Mouse (Mus musculus) right cerebral cortex, postnatal 25 days (tissue): ENCODE measurements around the gene Ankrd13d.

Source experiments
- DNase-seq: peaks from one replicate; pipeline ENCODE4 v3.0.0; 2022

Gene Ankrd13d

DNA sequence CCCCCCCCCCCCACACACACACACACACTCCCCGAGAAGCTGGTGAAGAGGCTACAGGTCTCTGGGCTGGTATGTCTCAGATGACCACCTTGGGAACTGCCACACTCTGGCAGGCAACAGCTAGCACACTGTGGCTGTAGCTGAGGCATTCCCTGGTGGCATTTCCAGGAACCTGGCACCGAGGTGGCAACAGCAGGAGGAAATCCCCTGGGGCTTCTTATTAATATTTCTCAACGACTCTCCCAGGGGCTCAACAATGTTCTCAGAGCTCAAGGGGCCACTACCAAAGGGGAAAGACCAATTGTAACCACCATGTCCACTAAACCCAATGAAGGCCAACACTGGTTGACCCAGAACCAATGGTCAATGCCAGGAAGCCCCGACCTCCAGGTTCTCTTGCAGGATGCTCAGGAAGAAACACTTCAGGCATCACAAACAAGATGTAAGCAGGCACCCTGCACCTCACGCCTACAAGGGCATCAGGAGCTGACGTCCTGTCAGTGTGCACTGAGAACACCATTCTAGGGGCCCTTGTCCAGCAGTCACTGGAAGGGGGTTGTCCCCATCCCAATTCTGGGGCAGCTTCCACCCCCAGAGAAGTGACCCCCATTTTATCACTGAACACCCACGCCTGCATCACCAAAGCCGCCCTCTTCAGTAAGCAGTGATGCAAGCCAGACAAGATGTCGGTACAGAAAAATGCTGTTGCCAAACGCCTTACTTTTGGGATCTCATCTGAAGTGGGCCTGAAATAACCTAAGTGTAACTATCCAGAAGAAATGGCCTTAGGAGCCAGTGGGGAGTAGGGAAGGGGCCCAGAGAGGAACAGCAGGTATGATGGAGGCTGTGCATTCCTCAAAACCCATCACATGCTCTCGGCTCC lies 18.2 kb upstream of the Ankrd13d start:
- DNase-seq: no peak

DNA sequence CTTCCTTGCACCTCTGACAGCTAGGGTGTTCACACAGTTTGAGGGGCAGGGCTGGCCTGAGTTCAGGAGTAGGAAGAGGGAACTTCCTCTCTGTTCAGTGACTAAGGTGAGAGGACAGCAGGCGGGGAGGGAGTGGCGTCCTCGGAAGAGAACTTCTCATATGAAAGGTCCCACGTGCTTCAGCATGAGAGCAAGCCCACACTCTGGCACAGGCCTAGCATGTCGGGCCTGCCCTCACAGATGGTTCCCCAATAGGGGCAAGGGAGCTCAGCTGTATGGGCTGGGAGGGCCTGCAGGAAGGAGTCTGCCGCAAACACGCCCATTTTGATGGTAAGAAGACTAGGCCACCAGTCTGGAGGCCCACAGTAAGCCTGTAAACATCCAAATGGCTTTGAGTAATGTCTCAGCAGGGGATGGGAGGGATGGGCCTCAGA lies 17.4 kb upstream of the Ankrd13d start:
- no peak for DNase-seq

DNA sequence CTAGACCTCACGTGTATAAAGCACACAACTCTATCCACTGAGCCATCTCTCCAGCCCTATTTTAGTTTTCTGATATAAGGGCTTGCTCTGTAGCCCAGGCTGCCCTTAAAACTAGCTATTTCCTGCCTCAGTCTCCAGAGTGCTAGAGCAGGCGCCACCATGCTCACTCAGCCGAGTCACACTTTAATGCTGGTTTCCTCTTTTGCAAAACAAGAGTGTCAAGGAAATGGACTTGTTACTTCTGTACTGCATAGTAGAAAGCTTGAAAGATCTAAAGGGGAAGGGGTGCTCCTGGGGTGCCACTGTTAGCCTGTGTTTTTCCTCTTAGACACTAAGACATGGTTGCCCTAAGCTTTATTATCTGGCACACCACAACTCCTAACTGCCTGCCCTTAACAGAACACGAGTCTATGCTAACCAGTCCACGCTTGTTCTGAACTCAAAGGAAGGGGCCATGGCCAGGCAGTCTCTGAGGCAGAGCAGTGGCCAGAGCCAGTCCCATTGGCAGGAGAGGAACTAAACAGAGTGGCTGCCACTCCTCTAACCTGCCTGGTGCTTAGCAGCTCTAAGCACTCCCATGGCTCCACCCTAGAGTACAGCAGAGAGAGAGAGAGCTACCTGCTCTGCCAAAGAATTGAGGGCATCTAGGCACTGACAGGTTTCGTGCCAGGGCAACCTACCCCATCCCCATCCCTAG lies 16.8 kb upstream of the Ankrd13d start:
- no peak for DNase-seq

DNA sequence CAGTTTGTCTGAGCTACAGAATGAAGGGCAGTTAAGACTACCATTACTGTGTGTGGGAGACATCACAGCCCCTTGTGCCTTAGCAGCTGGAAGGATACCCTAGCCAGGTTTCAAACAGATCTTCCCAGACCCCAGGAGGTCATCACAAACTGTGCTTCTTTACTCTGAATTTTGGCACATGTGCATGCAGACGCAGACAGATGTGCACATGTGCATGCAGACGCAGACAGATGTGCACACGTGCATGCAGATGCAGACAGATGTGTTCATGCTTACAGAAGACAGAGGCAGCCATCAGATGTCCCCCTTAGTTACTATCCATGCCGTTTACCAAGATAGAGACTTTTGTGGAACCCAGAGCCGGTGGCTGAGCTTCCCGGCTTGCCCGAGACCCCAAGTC lies 16.2 kb upstream of the Ankrd13d start:
- no peak for DNase-seq

DNA sequence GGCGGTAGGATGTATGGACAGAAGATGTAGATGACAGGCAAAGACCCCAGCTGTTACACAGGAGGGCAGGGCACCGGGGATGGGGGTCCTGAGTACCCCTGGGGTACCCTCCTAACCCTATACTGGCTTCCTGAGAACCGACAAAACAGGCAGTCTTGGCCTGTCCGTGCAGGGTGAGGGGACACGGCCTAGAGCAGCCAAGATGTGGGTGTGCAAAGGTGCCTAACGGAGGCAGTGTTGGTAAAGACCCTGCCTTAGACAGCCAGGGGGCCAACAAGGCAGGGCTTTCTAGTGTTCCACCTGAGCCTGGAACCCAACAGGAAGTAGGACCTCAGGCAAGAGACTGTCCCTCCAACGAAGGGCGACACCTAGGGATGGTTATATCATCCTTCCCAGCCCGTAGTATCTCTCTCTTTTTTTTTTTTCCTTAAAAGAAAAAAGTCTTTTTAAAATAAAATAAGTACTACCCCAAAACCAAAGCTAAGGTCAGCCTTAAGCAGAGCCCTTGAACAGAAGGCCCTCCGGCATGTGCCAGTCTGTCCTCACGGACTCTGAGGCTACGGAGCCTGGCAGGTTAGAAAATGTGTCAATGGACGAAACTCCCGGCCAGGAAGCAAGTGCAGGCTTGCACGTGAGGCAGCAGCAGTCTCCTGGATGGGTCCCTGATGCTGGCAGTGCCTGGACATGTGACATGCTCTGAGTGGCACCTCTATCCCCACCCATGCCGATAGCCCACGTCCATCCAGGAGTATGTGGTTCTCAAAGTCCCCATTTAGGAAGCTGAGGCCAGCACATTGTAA lies 15.6 kb upstream of the Ankrd13d start:
- no peak for DNase-seq

DNA sequence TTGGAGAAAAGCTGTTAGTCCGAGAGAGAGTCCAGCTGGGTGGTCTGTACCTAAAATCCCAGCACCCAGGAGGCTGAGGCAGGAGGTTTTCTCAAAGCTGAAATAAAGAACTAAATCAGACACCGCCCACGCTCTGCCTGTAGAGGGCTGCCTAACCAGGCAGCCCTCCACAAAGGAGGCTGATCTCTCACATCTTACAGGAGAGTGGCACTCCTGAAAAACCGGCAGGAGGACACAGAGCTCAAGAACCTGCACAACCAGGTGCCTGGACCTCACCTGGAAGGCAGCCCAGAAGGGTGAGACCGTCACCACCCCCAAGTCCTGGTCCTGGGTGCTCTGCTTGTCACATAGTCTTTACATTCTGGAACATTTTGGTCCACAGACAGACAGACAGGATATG lies 14.9 kb upstream of the Ankrd13d start:
- DNase-seq: no peak

DNA sequence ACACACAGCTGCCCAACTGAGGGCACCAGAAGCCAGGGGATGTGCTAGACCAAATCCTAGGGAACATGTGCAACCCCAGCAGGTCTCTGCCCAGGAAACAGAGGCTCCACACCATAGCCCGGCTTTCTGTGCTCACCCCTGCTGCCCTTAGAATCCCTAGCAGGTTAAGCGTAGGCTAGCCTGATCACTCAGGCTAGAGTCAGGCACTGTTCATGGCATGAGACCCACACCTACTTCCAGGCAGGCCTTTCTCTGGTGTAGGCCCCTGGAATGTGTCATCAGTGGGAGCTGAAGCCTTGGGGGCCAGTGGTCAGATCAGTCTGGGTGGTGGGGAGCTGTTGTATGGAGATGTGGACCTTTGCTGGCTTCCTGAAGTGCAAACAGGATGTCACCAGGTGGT lies 13.7 kb upstream of the Ankrd13d start:
- DNase-seq: no peak

DNA sequence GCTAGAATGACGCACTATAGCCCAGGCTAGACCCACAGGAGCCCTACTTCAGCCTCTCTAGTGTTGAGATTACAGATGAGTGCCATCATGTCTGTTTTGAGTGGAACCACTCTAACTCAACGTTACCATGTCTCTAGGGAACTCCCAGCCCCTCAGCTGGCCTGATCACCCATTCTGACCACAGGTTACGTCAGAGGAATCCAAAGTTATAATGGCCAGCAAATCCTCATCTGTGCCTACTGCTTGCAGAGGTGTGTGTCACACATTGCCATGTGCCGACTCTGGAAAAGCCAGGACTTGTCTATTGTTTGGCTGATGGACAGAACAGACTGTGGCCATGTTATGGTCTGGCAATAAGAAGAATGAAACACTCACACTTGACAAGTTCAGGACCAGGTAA lies 12.5 kb upstream of the Ankrd13d start:
- no peak for DNase-seq

DNA sequence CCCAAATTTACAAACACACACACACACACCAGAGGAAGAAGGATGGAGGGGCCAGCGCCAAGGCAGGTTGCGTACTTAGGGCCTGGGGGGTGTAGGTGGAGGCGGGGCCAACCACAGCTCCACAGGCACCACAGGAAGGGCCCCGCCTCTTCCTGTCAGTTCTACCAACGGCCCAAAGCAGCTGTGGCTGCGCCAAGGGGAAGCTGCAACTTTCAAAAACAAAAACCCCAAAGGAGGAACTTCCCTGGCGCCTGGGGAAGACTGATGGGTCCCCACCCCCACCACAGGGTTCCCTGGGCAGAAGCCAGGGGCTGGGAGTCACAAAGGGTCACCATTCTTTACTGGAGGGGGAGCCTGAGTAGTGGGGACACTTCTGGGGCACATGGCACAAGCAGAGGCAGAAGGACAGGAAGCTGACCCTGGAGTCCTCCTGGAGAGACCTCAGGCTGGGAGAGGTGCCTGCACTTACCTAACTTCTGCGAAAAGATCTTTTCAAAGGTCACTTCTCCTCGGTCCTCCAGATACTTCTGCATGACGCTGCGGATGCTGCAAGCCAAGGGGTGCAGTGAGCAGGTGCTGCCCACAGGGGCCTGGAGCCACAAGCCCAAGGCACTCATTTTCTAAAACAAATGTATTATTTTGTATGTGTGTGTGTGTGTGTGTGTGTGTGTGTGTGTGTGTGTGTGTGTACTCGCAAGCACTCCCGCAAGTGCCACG lies 11.6 kb upstream of the Ankrd13d start:
- DNase-seq: no peak

DNA sequence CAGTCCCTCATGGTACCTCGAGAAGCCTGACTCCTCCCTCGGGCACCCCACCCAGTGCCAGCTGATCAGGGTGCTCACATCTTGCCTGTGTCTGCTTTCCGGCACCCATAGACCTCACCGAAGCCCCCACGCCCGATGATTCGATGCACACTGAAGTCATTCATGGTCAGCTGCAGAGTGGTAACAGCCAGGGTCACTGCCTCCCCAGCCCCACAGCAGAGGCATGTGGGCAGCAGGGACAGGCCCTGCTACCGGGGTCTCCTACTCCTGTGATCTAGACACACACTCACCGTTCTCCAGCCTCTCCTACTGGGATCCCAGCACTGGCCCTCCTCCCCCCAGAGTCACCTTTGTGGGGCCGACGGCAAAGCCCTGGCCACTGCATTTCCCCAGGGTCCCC lies 8.2 kb upstream of the Ankrd13d start:
- no peak for DNase-seq

DNA sequence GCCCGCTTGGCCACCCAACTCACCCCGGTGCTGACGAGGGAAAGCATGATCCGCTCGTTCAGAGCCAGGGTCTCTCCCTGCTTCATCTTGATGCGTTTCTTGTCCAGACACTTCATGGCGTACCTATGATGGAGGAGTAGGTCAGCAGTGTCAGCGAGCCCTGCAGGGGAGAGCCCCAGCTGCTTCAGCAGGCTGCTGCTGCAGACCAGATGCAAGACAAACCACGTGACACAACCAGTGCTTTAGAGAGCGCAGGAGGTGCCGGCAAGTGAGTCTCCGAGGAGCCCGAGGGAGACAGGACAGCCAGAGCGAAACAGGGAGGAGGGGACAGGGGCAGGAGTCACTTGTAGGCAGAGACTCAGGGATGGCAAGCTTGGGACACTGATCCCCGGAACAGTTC lies 7.8 kb upstream of the Ankrd13d start:
- DNase-seq: no peak

DNA sequence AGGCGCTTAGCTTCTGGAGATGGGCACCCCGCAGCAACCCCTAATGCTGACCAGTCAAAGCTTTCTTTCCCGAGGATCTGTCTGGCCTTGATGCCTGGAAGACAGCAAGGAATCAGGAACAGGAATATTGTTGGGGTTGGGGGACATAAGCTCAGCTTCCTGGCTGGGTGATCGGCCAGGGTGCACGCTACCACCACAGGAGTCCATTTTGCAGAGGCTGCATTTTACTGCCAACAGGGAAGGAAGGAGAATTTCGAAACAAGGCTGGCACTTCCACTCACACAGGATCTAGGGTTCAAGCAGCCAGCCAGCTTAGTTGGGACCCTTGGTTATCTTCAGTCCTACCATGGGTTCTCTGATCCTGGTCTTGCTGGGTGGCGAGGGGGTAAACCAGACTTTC lies 716 bp upstream of the Ankrd13d start:
- DNase-seq: no peak

DNA sequence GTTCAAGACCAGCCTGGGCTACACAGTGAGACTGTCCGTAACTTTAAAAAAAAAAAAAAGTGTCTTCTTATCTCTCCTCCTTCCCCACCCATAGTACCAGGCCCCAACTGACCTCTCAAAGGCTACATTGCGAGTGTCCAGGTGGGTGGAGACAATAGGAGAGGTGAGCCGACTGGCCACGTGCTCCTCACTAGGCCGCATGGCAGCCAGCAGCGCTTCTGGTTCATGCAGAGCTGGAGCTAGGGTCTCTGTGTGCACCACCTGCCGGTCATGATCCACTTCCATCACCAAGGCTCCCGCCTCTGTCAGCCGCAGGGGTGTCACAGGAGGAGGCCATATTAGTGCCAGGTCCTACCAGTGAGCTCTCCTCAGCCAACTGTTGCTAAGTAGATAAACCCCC lies 2.5 kb downstream of the Ankrd13d start:
- no peak for DNase-seq

DNA sequence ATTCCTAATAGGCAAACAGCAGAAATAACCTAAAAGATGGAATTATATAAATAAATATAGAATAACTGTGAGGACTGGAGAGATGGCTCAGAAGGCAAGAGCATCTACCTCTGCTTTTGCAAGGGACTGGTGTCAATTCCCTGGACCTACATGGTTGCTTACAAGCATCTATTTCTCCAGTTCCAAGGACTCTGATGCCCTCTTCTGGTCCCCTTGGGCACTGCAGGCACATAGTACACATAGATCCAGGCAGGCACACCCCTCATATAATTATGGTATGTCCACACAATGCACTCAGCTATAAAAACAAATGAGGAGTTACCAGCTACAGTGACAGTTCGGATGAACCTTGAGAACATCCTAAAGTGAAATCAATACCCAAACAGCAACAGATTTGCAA lies 3.5 kb downstream of the Ankrd13d start:
- DNase-seq: no peak

DNA sequence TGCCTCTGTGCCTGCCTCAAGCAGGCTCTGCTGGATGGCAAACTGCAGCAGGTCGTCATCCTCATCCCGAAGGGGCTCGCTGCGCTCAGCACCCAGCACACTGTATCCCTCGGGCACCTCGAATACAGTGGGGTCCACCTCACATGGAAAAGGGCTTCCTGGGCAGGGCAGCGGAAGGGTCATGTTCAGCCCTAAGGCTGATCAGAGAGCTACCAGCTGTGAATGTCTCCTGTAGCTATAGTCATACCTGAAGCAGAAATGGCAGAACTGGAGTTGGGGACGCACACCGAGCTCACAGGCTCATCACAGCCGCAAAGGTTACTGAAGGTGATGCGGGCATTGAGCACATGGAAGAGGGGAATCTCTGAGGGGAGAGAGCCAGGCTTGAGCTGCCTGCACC lies 12.0 kb downstream of the Ankrd13d start:
- DNase-seq: no peak

DNA sequence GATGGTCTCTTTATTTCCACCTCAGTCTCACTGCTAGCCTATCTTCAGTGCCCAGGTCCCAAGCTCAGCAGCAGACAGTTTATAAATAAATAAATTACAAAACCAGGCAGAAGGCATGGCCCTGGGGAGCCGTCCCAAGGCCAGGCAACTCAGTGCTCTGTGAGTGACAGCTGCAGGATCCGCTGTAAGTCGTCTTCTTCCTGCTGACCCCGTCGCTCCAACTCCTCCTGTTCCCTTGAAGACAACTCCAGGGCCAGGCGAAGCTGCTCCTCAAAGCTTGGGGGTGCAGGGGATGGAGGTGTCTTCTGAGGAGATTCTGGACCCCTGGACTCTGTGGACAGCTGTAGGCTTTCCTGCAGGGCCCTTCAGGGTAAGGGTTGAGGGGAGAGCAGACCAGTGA lies 12.8 kb downstream of the Ankrd13d start:
- DNase-seq: no peak

DNA sequence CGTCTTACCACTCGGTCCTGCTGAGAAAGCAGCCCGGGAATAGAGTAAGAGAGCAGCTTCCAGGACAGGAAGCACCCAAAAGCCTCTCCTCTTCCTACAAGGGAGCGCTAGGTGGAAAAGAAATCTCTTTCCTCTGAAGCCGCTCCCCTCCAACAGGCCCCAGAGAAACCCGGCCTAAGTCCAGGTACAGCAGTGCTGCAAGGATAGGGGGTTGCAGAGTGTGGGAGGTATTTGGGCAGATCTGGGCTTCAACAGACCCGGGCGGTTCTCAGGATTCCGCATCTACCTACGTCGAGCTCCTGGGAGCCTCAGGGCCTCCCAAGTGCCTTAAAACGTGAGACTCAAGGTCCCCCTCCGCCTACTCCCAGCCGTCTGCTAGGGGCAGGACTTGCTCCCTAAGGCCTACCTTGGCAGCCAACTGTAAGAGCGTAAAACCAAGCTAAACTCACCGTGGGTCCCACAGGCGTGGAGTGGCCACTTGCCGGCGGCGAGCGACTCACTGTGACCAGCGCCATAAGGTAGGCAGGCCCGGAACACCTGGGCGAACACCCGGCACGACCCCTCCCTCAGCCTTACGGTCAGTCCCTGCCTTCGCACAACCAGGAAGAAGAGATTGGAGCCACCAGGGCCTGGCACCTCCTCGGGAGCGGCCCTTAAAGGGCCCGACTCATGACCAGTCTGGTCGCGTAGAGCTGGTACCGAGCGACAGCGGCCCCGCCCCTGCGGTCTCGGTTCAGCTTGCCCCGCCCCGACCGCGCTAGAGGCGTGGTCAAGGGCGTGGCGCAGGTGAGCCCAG lies 14.2 kb downstream of the Ankrd13d start, which contains the start of gene Ssh3:
Gene Ssh3, minus strand, starts transcription at position 615 of the 796 bp plus-strand sequence.
- DNase-seq: peak; percentile 78

DNA sequence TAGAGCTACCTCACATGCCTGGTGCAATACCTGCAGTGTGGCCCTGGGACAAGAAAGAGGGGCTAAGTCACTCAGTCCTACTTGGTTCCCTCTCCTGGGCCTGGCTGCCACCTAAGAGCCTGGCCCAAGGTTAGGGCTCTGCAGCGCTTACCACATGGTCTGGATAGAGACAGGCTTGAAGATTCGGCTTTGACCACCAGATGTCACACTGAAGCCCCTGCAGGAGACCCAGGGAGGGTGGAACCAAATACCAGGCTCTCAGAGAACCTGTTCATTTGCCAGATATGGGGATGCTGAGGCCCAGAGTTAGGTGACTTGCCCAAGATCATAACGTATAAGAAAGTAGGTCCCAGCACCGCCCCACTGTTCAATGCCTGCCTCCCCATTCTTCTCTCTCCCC lies 17.0 kb downstream of the Ankrd13d start:
- DNase-seq: no peak

DNA sequence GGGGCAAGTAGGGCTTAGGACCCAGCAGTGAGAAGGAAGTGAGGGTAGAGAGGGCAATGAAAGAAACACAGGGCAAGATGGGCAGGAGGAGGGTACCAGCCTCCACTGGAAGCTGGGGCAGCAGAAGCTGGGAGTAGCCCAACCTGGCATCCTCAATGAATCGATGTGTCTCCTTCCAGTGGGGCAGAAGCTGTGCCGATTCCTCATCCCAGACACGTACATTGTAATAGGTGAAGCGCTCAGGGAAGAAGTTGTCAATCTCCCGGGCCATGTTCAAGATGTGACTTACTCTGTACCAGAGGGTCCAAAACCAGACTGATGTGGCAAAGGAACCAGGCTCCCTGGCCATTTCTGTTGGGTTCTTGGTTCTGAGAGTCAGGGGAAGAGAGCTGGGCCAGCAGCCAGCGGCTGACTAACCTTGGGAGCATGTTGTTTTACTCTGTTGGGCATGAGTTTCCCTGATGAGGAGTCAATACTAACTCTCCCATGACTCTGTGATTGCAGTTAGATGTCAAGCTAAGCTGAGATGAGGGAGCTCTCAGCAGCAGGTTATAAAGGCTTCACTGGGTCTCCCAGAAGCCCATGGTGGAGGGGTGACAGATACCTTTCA lies 18.7 kb downstream of the Ankrd13d start:
- DNase-seq: no peak

DNA sequence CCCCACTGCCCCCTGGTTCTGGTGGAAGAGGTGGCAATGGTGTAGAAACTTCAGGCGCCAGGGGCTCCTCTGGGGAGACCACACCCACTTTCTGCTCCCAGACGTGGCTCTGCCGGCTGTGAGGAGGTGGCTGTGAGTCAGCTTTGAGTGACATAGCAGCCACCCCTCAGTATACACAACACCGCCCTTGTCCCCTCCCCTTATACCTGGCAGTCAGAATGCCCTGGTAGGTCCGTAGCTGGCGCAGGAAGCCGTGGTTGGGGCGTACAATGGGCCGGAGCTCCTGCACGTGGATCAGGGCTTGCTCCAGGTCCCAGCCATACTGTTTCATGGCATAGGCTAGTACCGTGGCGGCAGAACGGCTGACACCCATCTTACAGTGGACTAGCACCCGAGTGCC lies 19.2 kb downstream of the Ankrd13d start:
- peak; percentile 10 for DNase-seq

DNA sequence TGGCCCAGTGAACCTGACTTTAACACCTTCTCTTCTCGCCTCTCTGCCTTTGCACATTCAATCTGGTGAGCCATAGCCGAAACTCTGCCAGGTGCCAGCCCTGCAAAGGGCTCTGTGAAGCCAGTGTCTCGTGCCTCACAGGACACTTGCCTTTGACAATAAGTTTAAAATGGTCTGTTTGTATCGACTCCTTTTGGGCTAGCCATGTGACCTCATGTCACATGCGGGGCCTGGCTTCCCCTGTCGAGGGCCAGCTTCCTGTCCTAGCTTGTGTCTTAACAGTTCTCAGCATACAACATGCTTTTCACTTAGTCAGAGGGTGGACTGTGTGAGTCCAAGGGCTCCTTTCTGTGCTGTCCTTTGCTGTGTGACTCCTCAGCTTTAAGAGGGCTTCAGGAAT lies 20.2 kb downstream of the Ankrd13d start:
- DNase-seq: peak; percentile 3
